Mouse (Mus musculus): Measurements from ENCODE around the gene Pold2.

The Pold2 gene

GRCm38 (mm10) chr11:5827931-5828330, 50.2 kb downstream of the Pold2 start:
- DNase-seq (ENCODE audit: low read depth, low spot score) = no peak

- no peak for DNase-seq (ENCODE audit: low read depth, low spot score)
These were observed 52.7 kb downstream of the Pold2 start for GRCm38 (mm10) chr11:5825432-5825831.

Measured in ES-CJ7 (cell line).